Mouse (Mus musculus): Measurements from ENCODE around the gene Rangrf.

- TF ChIP-seq CTCF (IDR thresholded peaks at IDR 0.05) (peak; percentile 79), POLR2A (IDR thresholded peaks at IDR 0.05; ENCODE audit: insufficient read depth, low read depth, low read length) (no peak)
Observed at GRCm38 (mm10) chr11:68965845-68966244, 9.1 kb downstream of the Rangrf start.
